Mouse (Mus musculus): ENCODE measurements around the gene Snx4.
"Not testable (repeated sequence)": the region's sequence is repeated elsewhere in the genome, so short reads cannot be mapped to it uniquely, and the experiment has no call there.

Gene Snx4

DNA sequence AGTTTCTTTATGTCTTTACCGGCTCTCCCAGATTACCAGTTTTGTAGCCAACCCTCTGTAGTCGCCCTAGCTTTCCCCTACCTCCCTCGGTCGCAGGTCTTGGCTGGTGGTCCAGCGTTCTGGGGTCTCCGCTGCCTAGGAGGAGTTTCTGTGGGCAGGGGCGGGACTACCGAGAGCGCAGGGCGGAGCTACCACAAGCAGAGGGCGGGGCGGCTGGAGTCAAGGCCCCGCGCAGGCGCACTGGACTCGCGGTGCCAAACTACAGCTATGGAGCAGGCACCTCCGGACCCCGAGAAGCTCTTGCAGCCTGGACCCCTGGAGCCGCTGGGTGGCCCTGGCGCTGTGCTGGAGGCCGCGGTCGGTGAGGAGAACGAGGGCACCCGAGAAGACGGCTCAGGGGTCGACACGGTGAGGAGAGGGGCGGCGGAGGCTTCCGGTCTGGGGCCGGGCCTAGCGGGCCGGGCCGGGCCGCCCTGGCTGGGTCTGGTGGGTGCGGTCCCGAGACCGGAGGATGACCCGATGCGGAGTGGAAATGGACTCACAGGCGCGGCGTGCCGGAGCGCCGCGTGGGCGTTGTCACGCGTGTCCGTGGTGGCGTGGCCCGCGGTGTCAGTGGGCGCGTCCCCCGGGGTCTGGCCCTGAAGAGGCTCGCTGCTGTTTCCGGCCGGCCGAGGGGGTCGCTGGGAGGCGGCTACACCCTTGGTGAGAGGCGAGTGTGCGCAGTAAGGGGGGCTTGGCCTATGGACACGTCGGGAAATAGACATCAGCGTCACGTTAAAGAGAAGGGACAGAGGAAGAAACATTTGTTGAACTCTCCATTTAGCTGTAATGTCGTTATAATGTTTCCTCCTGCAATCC lies at the start of gene Snx4:
Gene Snx4 (plus strand): TSS at position 249 of the 858 bp plus-strand sequence.
- DNase-seq (ENCODE audit: low spot score), result peak; percentile 63

DNA sequence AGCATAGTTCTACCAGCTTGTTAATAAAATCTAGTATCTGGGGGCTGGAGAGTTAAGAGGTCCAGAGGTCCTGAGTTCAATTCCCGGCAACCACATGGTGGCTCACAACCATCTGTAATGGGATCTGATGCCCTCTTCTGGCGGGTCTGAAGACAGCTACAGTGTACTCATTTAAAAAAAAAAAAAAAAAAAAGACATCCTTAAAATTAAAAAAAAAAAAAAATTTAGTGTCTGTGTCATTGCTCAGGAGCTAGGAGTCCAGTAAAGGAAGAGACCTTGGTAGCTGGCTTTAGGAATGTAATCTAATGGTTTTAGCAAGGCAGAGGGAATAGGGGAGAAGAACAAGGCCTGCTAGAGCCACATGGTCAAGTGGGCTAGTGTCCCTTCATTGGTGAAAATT lies 40.4 kb upstream of the Snx4 start:
- DNase-seq (ENCODE audit: low spot score), result no peak

DNA sequence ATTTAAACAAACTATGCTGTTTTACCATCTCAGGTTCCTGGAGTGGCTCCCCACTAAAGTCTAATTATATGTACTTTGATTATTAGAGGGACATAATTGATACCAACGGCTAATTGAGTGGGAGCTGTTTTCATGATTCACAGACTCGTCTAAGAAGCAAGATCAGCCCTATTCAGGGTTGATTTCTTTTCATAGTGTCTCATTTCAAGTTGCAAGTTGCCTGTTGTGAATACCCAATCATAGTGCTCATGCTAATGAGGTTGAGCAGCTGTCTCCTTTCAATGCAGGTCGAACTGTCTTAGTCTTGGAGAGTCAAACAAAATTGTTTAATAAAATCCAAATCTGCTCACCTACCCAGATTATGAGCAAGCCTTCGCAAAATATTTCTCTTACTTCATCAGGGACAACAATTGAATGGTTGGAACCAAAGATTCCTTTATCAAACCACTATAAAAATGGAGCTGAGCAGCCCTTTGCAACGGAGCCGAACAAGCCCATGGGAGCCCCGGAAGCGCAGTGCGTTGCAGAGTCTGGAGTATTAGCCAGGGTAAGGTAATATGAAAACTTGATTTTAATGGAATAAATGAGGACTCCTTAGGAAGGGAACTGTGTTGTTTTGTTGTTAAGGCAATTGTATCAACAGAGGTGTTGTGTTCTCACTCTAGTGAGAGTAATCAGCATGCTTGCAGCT lies 34.8 kb upstream of the Snx4 start:
- DNase-seq (ENCODE audit: low spot score), result no peak

DNA sequence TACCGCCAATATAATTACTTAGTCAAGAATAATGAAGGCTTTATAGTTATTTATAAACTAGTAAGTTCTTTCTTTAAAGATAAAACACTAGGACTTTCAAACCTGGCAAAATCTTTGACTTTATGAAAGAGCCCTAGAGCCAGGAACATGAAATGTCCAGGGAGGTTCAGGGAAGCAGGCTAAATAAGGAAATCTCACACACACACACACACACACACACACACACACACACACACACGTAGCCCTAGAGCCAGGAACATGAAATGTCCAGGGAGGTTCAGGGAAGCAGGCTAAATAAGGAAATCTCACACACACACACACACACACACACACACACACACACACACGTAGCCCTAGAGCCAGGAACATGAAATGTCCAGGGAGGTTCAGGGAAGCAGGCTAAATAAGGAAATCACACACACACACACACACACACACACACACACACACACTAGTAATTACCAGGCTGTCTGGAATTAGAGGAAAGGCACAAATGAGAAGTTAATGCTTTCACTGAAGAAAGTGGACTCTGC lies 33.6 kb upstream of the Snx4 start:
- DNase-seq (ENCODE audit: low spot score), result not testable (repeated sequence)

DNA sequence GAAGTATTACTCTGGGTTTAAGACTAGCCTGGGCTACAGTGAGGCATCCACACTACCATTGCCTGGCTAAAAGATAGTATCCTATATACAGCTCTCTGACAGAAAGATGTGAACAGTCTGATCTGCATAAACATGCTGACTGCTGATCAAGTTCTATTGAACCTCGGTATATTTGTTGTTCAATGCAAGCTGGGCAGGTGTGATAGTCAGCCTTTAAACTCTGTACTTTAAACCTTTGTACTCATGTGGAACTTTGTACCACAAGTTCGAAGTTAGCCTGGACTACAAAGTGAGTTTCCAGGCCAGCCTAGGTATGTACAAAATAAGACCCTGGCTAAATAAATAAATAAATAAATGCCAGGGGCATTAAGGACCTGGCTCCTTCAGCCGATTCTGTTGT lies 28.8 kb upstream of the Snx4 start:
- DNase-seq (ENCODE audit: low spot score), result no peak

DNA sequence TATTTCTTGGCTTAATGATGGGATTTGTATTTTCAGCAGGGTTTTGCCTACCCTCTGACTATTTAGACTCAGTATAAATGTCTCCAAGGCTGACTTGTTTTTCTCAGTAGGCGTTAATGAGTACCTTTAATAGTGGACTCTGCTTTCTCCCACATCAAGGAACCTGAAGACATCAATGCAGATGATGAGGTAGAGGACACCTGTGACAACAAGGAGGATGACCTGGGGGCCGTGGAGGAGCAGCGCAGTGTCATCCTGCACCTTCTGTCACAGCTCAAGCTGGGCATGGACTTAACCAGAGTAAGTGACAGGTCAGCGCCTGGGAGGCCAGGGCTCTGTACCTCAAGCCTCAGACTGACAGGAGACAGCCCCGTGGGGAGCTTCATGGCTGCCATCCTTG lies 26.9 kb upstream of the Snx4 start:
- DNase-seq (ENCODE audit: low spot score), result no peak

DNA sequence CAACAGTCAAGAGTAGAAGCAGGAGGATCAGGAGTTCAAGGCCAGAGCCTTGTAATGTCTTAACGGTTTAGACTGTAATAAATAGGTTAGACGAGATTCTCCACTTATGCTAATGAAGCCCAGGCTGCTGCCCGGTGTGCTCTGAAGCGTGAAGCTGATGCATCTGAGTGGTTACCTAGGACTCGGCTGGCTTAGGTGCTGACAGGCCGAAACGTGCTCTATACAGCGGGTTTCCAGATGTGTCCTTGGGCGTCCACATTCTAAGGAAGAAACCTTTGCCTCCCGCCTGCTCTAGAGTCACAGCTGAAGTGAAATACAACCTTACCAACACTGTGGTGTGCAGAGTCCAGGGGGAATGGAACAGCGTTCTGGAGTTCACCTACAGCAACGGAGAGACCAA lies 17.1 kb upstream of the Snx4 start:
- DNase-seq (ENCODE audit: low spot score), result no peak

DNA sequence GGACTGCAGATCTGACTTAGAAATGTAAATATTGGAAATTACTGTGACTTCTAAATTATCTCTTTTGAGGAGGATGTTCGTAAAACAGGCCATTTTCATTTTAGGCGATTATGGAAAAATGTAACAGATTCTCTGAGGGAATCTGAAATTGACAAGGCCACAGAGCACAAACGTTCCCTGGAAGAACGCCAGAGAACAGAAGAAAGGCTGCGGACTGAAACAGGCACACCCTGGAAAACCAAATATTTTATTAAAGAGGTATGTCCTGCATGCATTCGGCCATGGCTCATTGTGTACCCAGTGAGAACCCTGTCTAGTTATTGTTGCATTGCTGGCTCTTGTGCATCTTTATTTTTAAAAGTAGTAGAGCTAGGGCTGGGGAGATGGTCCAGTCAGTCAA lies 15.1 kb upstream of the Snx4 start:
- DNase-seq (ENCODE audit: low spot score), result no peak

DNA sequence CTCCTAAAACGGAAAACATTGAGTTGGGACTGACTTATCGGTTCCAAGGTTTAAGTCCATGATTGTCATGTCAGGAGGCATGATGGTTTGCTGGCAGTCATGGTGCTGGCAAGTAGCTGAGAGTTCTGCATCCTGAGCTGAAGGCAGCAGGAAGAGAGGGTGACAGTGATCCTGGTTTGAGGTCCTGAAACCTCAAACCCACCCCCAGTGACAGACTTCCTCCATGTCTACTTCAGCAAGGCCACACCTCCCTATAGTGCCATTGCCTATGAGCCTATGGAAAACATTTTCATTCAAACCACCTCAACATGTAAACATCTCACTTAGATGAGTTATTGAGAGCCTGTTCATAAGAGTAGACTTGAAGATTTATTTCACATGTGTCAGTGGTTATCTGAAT lies 11.9 kb upstream of the Snx4 start:
- DNase-seq (ENCODE audit: low spot score), result no peak

DNA sequence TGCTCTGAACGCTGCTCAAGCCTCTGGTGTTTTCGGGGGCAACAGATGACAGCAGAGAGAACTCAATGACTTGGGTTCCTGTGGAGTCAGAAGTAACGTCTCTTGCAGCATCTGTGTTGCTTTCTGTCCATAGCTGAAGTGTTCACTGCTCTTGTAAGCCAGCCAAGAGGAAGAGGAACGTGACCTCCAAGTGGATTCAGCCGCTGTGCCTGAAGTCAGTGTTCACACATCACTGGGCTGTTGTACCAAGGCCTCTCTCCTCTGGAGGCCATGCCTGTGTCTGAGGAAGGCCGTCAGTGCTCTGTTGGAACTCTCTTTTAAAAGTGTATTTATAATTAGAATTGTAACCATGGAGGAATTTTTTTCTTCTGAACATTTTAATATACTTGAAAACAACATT lies 9.2 kb upstream of the Snx4 start:
- DNase-seq (ENCODE audit: low spot score), result no peak

DNA sequence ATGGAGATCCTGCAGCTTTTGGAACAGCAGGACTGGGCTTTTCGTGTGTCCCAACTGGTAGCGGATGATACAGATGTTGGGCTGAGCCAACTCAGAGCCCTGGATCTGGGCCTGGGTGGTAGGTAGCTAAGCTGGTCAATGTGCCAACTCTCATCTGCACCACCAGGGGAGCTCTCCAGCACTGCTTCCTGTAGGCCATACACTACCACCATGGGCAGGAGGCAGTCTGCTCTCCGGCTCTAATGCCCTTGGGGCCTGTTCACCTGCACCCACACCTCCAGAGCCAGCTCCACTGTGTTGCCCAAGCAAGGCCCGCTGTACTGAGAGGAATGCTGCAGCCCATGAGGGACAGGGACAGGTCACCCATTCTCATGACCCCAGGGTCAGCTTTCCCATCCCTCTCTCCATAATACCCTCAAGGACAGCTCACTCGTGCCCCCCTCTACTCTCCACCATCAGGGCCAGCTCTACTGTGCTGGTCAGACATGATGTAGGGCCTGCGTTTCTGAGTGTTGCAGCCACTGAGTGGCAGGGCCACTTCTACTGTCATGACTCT lies 7.0 kb upstream of the Snx4 start:
- no peak for DNase-seq (ENCODE audit: low spot score)

DNA sequence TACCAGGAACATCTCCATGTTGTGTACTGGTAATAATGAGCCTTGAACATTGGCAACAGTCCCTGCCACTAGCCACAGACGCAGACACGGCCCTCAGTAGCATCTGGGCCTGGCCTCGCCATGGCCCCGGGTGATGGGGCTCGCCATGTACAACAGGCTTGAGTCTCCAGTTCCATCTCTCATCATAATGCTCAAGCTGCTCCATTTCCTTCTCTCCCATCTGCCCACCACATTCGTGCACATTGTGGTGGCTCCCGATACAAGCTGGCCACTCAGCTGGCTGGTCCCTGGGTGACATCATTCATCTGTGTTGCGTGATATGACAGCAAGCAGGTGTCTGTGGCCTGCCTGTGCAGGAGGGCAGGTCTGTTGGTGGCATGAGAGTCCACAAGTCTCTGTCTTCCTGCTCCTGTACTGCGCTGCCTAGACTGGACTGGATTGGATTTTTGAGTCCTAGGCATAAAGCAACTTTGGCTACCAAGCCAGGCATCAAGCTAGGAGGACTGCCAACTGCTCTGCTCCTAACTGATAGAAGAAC lies 6.2 kb upstream of the Snx4 start:
- no peak for DNase-seq (ENCODE audit: low spot score)

DNA sequence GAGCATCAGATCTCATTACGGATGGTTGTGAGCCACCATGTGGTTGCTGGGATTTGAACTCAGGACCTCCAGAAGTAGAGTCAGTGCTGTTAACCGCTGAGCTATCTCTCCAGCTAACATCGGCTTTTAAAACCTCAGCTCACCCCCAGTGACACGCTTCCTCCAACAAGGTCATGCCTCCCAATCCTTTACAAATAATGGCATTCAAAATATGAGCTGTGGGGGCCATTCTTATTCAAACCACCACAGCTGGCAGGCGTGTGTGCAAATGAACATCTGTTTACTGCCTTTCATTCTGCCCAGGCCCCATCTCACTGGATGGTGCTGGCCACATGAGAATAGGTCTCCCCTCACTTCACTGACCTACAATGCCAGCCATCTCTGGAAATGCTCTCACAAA lies 4.7 kb upstream of the Snx4 start:
- DNase-seq (ENCODE audit: low spot score), result no peak

DNA sequence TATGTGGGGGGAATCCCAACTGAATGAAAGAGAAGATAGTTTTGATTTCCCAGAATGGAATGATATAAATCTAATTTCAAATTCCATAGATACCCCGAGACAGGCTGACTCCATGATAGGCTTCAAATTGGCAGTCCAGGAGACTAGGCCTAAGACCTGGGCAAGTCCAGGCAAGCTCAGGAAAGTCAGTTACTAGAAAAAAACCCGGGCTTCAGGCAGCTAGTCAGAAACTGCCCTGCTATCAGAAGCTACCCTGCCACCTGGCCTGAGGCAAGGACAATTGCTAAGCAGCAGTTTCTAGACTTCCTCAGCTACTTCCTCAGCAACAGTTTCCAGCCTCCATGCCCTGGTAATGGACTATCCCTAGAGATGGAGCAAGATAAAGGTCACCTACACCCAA lies 4.2 kb upstream of the Snx4 start:
- DNase-seq (ENCODE audit: low spot score), result no peak

DNA sequence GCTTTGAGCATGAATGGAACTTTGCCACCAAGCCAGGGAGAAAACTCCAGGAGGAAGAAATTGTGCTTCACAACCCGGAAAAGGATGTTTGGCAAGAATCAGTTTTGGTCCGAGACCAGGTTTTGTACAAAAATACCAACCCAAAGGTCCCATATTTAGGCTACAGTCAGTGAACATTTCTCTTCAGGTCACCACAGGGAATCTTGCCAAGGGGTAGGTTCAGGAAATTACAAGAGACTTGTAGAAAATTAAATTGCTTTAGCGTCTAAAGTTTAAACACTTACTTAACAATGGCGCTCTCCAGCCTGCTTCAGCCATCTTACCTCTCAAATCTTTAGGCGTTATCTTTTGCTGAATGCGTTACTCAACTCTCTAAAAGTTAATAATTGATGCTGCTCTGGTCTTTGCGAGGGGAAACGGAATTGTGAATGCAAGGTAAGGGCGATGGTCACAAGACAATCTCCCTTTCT lies 556 bp upstream of the Snx4 start:
- no peak for DNase-seq (ENCODE audit: low spot score)

DNA sequence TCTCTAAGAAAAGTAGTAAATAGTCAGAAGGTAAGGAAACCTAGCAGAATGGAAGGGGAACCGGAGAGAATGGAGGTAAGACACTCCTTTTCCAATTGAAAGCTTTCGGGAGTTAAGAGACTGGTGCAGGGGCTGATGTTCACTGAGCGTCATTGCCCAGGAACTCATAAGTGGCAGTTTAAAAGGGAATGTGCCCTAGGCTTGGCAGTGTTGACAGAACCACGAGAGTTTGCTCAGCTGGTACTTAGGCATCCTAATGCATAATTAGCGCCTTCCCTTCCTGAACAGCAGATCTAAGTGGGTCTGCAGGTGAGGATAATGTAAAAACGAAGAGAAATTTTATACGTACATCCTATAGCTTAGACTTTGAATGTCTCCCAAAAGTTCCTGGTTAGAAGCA lies 4.4 kb downstream of the Snx4 start:
- DNase-seq (ENCODE audit: low spot score), result no peak

DNA sequence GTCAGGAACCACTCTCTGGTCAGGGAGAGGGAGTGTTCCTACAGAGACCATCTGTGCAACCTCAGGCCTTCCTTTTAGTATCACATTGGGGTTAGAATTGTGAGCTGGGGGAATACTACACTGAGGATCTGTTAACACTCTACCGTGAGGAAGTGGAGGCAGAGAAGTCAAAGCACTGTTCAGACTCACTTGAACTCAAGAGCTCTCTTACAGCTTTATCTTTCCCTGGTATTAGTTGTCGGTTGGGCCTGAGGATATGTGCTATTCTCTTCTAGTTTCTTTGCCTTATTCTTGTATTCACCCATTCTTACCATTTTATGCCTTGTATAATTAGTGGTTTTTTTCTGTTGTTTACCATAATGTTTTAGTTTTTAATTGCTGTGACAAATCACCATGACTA lies 7.3 kb downstream of the Snx4 start:
- DNase-seq (ENCODE audit: low spot score), result no peak

DNA sequence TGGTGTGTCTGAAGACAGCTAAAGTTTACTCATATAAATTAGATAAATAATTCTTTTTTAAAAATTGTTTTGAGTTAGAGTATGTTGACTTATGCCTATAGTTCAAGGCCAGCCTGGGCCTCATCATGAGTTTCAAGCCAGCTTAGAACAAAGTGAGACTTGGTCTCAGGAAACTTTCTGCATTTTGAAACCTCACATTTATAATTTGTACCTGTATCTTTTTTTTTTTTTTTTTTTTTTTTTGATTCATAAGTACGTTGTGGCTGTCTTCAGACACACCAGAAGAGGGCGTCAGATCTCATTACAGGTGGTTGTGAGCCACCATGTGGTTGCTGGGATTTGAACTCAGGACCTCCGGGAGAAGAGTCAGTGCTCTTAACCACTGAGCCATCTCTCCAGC lies 8.6 kb downstream of the Snx4 start:
- no peak for DNase-seq (ENCODE audit: low spot score)

DNA sequence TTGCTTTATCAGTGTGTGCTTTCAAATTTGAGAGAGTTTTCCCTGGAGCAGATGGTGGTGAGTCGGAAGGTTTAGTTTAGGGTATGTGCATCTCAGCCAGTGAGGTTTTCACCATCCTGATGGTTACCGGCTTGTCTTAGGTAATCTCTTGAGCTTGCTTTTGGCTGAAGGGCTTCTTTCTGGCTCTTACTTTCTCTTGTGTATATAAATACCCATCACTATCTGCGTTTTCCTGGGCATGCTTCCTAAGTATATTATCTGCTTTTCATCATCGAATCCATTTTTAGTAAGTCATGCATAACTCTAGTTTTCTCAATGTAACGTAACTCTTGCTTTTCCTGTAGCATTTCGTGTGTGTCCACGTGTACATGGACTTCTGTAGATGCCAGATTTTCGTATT lies 9.6 kb downstream of the Snx4 start:
- DNase-seq (ENCODE audit: low spot score), result no peak

DNA sequence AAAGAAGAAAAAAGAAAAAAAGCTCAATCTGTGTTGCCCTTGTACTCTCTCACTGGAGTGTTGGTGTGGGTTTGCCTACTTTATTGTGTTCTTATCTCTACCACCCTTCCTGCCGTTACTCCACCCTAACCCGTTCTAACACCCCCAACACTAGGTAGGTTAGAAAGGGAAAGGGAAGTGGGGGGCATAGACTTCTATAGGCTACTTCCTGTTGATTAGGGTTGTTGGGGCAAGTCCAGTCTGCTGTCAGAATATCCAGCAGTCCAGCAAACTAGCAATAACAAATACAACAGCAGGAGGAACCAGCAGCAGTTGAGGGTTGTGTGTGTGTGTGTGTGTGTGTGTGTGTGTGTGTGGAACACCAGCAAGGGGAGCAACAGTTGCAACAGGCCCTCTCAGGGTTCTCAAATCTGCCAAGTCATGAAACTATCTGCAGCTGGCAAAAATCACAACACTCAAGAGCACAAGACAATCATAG lies 10.4 kb downstream of the Snx4 start:
- DNase-seq (ENCODE audit: low spot score), result no peak

DNA sequence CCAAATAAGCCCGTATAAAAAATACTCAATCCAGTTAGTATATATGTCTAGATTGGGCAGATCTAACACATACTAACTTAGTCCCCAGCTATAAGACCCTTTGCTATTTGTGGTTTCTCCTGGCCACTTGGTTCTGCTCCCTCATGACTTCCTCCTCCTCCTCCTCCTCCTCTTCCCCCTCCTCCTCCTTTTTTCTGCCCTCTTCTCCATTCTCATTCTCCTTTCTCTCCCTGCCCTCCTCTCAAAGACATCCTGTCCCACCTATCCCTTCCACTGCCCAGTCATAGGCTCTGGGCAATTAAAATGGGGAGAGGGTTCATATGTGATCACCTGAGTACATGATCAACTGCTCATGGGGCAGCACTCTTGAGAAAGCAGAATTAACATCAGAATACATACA lies 10.9 kb downstream of the Snx4 start:
- no peak for DNase-seq (ENCODE audit: low spot score)

DNA sequence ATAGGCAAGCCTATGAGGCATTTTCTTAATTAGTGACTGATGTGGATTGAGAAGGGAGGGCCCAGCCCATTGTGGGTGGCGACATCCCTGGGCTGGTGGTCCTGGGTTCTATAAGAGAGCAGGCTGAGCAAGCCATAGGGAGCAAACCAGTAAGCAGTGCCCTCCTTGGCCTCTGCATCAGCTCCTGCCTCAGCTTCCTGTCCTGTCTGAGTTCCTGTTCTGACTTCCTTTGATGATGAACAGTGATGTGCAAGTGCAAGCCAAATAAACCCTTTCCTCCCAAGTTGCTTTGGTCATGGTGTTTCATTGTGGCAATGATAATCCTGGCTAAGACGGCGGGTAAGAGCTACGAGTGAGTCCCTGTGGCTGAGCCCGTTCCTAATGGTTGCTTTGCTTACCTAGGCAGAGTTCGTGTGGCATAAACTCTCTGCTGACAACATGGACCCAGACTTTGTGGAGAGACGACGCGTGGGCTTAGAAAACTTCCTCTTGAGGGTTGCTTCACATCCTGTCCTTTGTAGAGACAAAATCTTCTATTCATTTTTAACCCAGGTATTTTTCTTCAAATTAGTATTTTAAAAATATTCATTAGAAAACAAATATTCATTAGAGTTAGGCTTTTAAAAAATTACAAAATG lies 16.5 kb downstream of the Snx4 start:
- no peak for DNase-seq (ENCODE audit: low spot score)
